Mouse (Mus musculus): ENCODE data around the gene Rcan2. TPM values are rescaled to one million over a fixed set of nuclear protein-coding genes. Genes with fewer than 3 reads are reported as not detected.

Rcan2 gene
- polyA plus RNA-seq (2015; fragmentation: Nextera tagmentation; extraction: Ambion mirVana): 62.3 and 62.8 TPM in 2 replicates

DNA sequence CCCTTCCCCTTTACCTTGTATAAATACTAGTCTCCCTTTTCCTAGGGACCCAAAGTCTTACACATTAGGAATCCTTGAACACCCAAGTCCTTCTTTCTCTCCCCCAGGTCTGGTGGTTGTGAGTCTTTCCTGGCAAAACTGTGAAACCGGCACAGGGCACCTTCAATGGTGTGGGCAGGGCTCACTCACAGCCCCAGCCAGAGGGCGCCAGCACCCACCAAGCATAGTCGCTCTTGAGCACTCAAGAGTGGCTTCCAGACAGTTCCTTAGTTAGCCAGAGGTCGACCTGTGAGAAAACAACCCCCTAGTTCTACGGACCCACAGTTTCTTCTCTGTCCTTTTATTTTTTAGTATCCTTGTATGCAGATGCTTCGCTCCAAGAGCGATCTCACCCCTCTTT is at the start of gene Rcan2:
Gene Rcan2, plus strand, starts transcription at position 275 of the 400 bp plus-strand sequence.
- Histone ChIP-seq H3K27ac (peak within 1 kb of the TSS; percentile 69), H3K9ac (replicated peaks) (peak within 1 kb of the TSS; percentile 85), H3K9me3 (no peaks in the 10 kb centered on the region), H3K27me3 (no peaks in the 10 kb centered on the region), H3K4me1 (replicated peaks) (peaks cover 6% of the 10 kb centered on the region; the same call in 1 of the 2 replicates), H3K4me2 (replicated peaks) (peak within 1 kb of the TSS; percentile 86), H3K36me3 (no peaks in the 10 kb centered on the region), H3K4me3 (replicated peaks) (peak within 1 kb of the TSS; percentile 68)
- 3% methylated on average over 7 of the region's 7 CpGs for WGBS
- peak; percentile 91 for ATAC-seq

DNA sequence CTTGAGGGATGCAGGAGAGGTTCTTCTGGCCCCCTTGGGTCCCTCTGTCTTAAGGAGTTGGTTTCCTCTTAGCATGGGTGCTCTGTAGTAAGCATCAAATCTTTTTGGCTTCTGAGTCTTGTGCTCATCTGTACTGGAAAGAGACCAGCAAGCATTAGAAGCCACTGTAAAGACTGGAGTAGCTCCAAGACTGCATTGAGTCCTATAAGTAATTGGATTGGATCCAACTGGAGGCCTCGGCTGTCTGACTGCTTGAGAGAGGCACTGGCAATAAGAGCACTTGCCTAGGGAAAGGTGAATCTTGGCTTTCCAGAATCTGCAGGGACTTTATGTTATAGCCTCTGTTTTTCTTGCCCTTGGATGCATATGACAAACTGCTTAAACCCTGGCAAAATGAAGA is 48.3 kb upstream of the Rcan2 start:
- Histone ChIP-seq H3K4me2 (replicated peaks) (no peak overlapping the region), H3K27ac (no peak overlapping the region), H3K9ac (replicated peaks) (no peak overlapping the region), H3K4me3 (replicated peaks) (no peak overlapping the region), H3K27me3 (no peaks in the 10 kb centered on the region), H3K9me3 (no peaks in the 10 kb centered on the region), H3K4me1 (replicated peaks) (no peaks in the 10 kb centered on the region), H3K36me3 (no peaks in the 10 kb centered on the region)
- ATAC-seq: no peak
- WGBS: 81% methylated on average over 1 of the region's 1 CpGs

DNA sequence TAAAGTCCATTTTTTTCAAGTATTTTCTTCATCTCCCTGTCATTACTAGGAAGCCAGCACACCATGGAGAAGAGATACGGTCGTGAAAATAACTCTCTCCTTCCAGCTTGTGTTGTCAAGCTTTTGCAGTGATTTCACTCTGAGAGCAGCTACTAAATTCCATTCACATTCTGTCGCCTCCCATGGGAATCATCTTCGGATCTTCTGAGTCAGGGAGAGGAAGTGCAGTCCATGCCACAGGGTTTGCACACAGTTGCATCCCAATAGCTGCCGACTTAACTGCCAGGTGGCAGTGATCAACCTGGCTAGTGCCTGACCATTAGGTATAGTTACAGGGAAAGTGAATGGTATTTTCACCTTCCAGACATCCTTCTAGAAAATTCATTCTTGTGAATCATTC is 46.5 kb upstream of the Rcan2 start:
- no peak overlapping the region for H3K27ac ChIP-seq
- no peaks in the 10 kb centered on the region for H3K9me3 ChIP-seq
- H3K27me3 ChIP-seq: no peaks in the 10 kb centered on the region
- H3K4me3 ChIP-seq (replicated peaks): no peak overlapping the region
- WGBS: 86% methylated on average over 5 of the region's 5 CpGs
- no peaks in the 10 kb centered on the region for H3K36me3 ChIP-seq
- no peak overlapping the region for H3K4me2 ChIP-seq (replicated peaks)
- H3K9ac ChIP-seq (replicated peaks): no peak overlapping the region
- ATAC-seq: no peak
- no peaks in the 10 kb centered on the region for H3K4me1 ChIP-seq (replicated peaks)

DNA sequence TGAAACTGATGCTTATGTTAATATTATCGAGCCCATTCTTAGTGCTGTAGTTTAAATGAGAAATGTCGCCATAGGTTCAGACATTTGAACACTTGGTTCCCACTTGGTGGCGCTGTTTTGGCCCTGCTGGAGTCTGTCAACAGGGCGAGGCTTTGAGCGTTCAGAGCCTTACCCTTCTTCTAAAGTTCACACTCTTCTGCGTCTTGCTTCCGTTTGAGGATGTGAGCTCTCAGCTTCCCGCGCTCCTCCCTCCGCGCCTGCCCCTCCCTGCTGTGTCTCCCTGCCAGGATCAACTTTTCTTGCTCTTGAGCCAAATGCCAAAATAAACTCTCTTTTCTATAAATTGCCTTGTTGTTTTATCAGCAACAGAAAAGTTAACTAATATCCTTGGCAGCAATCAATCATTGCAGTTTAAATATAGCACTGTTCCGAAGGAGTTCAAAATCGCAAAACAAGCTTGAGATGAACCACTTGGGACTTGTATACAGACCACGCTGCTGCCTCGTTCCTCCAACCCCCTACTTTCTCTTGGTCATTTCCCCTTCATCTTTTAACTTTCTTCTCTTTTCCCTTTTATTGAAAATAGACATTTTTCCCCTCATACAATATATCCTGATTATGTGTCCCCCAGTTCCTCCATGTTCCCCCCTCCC is 42.4 kb upstream of the Rcan2 start:
- 62% methylated on average over 15 of the region's 15 CpGs for WGBS
- Histone ChIP-seq H3K36me3 (no peaks in the 10 kb centered on the region), H3K9ac (replicated peaks) (no peak overlapping the region), H3K27me3 (no peaks in the 10 kb centered on the region), H3K27ac (no peak overlapping the region), H3K4me2 (replicated peaks) (no peak overlapping the region), H3K4me1 (replicated peaks) (no peaks in the 10 kb centered on the region), H3K9me3 (no peaks in the 10 kb centered on the region), H3K4me3 (replicated peaks) (no peak overlapping the region)
- ATAC-seq: no peak

DNA sequence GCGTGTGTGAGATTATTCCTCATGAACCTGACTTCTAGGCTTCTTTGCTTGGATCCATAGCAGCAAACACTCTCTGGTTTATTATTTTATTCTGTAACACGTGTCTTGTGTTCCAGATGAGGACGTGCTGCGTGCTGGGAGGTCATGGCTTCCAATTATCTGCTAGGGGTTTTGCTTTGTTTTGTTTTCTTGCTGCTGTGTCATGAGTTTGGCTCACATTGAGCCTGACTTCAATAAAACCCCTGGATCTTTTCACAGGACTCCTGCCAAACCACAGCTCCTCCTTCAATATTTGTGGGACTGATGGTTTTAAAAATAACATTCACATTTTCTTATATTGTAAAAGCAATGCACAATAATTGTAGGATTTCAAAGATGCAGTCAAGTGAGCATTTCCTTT is 16.6 kb upstream of the Rcan2 start:
- no peak for ATAC-seq
- H3K4me1 ChIP-seq (replicated peaks): no peaks in the 10 kb centered on the region
- H3K4me3 ChIP-seq (replicated peaks): no peak overlapping the region
- no peaks in the 10 kb centered on the region for H3K9me3 ChIP-seq
- H3K27me3 ChIP-seq: no peaks in the 10 kb centered on the region
- H3K27ac ChIP-seq: no peak overlapping the region
- no peak overlapping the region for H3K9ac ChIP-seq (replicated peaks)
- WGBS: 86% methylated on average over 4 of the region's 4 CpGs
- H3K4me2 ChIP-seq (replicated peaks): no peak overlapping the region
- no peaks in the 10 kb centered on the region for H3K36me3 ChIP-seq

DNA sequence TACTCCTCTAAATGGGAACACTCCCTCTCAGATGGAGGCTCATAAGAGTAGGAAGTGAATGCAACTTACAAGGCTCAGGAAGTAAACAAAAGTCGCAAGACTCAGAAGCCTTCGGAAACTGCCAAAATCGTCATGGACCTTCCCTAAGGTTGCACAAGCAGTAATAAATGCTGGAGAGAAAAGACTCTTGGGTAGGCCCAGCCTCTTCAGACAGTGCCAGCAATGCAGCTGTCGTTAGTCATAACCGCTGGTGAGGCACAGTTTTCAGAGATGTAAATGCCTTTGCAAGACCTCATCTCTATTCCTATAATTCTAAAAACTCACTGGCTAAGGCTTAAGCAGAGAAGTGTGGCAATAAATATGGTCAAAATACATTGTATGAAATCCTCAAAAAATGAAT is 12.9 kb upstream of the Rcan2 start:
- no peak for ATAC-seq
- Histone ChIP-seq H3K27ac (no peak overlapping the region), H3K36me3 (no peaks in the 10 kb centered on the region), H3K9ac (replicated peaks) (no peak overlapping the region), H3K9me3 (no peaks in the 10 kb centered on the region), H3K4me2 (replicated peaks) (no peak overlapping the region), H3K4me3 (replicated peaks) (no peak overlapping the region), H3K4me1 (replicated peaks) (no peaks in the 10 kb centered on the region), H3K27me3 (no peaks in the 10 kb centered on the region)
- 94% methylated on average over 5 of the region's 5 CpGs for WGBS

GRCm38 (mm10) chr17:43789376-43789775 is 11.8 kb upstream of the Rcan2 start:
- ATAC-seq: no peak
- Histone ChIP-seq H3K4me3 (replicated peaks) (no peak overlapping the region), H3K4me1 (replicated peaks) (no peaks in the 10 kb centered on the region), H3K27me3 (no peaks in the 10 kb centered on the region), H3K36me3 (no peaks in the 10 kb centered on the region), H3K9ac (replicated peaks) (no peak overlapping the region), H3K9me3 (no peaks in the 10 kb centered on the region), H3K27ac (no peak overlapping the region), H3K4me2 (replicated peaks) (no peak overlapping the region)

DNA sequence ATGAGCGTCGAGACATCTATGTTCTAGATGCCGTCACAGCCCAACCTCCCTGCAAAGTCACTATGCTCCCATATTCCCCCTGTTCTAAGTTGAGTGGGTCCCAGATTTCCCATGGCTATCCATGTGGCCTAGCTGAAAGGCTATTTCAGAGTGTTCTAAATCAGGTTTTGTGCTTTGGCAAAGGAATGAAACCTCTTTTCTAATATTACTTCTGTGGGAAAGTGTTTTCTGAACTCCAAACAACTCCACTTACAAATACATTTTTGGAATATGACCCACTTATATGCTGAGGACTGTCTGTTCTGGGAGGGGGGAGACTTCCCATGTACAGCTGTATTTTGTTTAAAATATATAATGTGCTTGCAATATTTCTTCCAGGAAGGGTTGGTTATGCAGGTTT is 9.4 kb upstream of the Rcan2 start:
- Histone ChIP-seq H3K27ac (no peak overlapping the region), H3K4me2 (replicated peaks) (no peak overlapping the region), H3K4me3 (replicated peaks) (no peak overlapping the region), H3K9ac (replicated peaks) (no peak overlapping the region), H3K4me1 (replicated peaks) (no peaks in the 10 kb centered on the region), H3K9me3 (no peaks in the 10 kb centered on the region), H3K36me3 (no peaks in the 10 kb centered on the region), H3K27me3 (no peaks in the 10 kb centered on the region)
- ATAC-seq: no peak
- WGBS: 93% methylated on average over 3 of the region's 3 CpGs

- Histone ChIP-seq H3K36me3 (no peaks in the 10 kb centered on the region), H3K4me2 (replicated peaks) (no peak overlapping the region), H3K27ac (no peak overlapping the region), H3K9ac (replicated peaks) (no peak overlapping the region), H3K27me3 (no peaks in the 10 kb centered on the region), H3K4me1 (replicated peaks) (no peaks in the 10 kb centered on the region), H3K9me3 (no peaks in the 10 kb centered on the region), H3K4me3 (replicated peaks) (no peak overlapping the region)
- no peak for ATAC-seq
- WGBS: 89% methylated on average over 1 of the region's 1 CpGs
Measured at GRCm38 (mm10) chr17:43794731-43795280, 6.3 kb upstream of the Rcan2 start.

DNA sequence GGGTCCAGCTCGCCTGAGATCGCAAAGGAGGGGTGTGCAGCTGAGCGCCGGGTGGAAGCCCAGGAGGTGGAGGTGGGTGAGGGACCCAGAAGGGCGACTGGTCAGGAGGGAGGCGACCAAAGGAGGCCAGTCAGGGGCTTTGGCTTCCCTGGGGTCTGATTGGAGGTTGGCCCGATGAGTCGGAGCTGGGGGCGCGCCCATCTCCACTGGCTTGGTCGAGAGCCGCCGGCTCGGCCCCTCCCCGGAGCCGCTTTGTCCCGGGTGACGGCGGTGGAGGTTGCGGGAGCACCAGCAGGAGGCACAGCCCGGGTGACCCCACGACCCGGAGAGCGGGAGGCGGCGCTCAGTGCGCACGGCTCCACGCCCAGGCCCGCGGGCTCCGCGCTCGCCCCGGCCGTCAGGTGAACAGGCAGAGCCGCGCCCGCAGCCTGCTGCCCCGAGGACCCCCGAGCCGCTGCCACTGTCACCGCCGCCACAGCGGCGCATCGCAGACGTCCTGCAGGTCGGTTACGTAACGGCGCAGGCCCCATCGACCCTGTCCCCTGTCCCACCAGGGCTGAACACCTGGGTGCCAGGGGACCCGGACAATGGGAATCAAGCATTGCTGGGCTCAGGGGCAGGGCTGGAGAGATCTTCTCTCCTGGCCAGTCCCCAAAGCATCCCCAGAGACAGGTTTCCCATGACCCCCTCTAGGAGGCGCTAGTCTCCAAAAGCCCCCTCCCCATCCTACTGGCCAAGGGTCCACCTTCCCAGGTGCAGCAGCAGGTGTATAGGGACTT is 633 bp downstream of the Rcan2 start:
- peak overlapping the region; percentile 68 for H3K4me3 ChIP-seq (replicated peaks)
- H3K4me2 ChIP-seq (replicated peaks): peak overlapping the region; percentile 86
- H3K27ac ChIP-seq: peak overlapping the region; percentile 69
- peaks cover 6% of the 10 kb centered on the region; the same call in 1 of the 2 replicates for H3K4me1 ChIP-seq (replicated peaks)
- no peaks in the 10 kb centered on the region for H3K9me3 ChIP-seq
- ATAC-seq: peak; percentile 94
- no peaks in the 10 kb centered on the region for H3K36me3 ChIP-seq
- peak overlapping the region; percentile 85 for H3K9ac ChIP-seq (replicated peaks)
- WGBS: under 1% methylated on average over 48 of the region's 55 CpGs
- H3K27me3 ChIP-seq: no peaks in the 10 kb centered on the region

GRCm38 (mm10) chr17:43802414-43802813 is 1.3 kb downstream of the Rcan2 start:
- Histone ChIP-seq H3K4me3 (replicated peaks) (peak overlapping the region; percentile 68), H3K27ac (no peak overlapping the region), H3K9me3 (no peaks in the 10 kb centered on the region), H3K4me2 (replicated peaks) (peak overlapping the region; percentile 86), H3K27me3 (no peaks in the 10 kb centered on the region), H3K9ac (replicated peaks) (peak overlapping the region; percentile 85), H3K4me1 (replicated peaks) (peaks cover 6% of the 10 kb centered on the region; the same call in 1 of the 2 replicates), H3K36me3 (no peaks in the 10 kb centered on the region)
- no peak for ATAC-seq
- 70% methylated on average over 11 of the region's 11 CpGs for WGBS

DNA sequence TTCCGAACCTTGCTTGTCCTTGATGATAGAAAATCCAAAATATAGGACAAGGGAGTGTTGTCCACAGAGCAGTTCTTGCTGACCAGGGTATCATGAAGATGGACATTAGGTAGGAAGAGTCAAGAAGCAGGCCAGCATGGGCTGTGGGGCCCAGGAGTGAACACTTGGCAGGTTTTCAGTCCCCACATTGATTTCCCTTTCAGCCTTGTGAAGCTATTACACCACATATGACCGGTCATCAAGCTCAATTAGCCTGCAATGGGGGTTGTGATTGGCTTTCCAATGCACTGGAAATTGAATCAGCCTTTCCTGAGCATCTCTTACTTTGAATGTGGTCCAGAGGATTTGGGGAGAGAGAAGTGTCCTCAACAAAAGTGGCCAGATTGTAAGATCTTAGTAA is 2.0 kb downstream of the Rcan2 start:
- no peak overlapping the region for H3K4me3 ChIP-seq (replicated peaks)
- H3K4me2 ChIP-seq (replicated peaks): no peak overlapping the region
- no peak overlapping the region for H3K27ac ChIP-seq
- peaks cover 6% of the 10 kb centered on the region; the same call in 1 of the 2 replicates for H3K4me1 ChIP-seq (replicated peaks)
- WGBS: 92% methylated on average over 2 of the region's 2 CpGs
- no peaks in the 10 kb centered on the region for H3K27me3 ChIP-seq
- ATAC-seq: no peak
- no peaks in the 10 kb centered on the region for H3K36me3 ChIP-seq
- no peaks in the 10 kb centered on the region for H3K9me3 ChIP-seq
- H3K9ac ChIP-seq (replicated peaks): no peak overlapping the region
